Mouse (Mus musculus): ENCODE measurements around the gene Tnrc6c.

GRCm38 (mm10) chr11:117627746-117628311 is 26.3 kb upstream of the Tnrc6c start:
- TF ChIP-seq CTCF (conservative IDR thresholded peaks at IDR 0.05; ENCODE audit: insufficient read depth, insufficient read length, low read depth, low read length) (no peak), POLR2A (IDR thresholded peaks at IDR 0.05; ENCODE audit: low read depth, low read length) (no peak)

Measured in kidney, adult 2 months (tissue).